Comparison of ENCODE assay signal across 8 mouse cellular contexts in the genomic region with DNA sequence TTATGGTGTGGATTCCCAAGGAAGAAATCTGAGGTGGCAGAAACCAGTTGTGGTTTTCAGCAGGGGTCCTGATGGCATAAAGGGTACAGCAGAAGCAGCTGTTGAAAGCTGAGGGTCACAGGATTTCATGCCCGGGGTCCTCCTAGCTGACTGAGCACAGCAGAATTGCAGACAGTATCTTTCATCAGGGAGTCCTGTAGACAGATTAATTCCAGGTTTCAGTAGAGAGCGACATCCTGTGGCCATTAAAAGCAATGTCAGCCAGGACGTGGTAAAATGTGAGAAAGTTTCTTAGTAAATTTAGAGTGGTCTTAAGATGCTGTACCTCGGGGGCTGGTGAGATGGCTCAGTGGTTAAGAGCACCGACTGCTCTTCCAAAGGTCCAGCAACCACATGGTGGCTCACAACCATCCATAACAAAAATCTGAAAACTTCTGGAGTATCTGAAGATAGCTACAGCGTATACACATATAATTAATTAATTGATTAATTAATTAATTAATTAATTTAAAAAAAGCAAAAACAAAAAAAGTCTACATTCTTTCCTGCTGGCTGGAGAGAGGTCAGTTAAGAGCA. TPM values are rescaled to one million over a fixed set of nuclear protein-coding genes. Genes with fewer than 3 reads are reported as not detected.
DNase-seq lines count a peak whose midpoint lies in the region; ATAC-seq and TF ChIP-seq lines count a peak whose summit lies in the region.

No protein-coding gene starts in this region.

- DNase-seq in frontal cortex, postnatal 14 days (ENCODE audit: low spot score in 2 of 2), result no peak
- DNase-seq in B cell, adult 2 months, result peak; percentile 62
- DNase-seq in liver, postnatal 0 days, result no peak
- DNase-seq in testis, postnatal 10 days (ENCODE audit: low spot score), result no peak

- H3K4me3 ChIP-seq in cortical plate, adult 2 months (ENCODE audit: insufficient read depth, low read length), result no peak overlapping the region
- no peak overlapping the region for H3K4me3 ChIP-seq in liver, postnatal 0 days (ENCODE audit: low read depth, low read length)

- H3K36me3 ChIP-seq in liver, postnatal 0 days (replicated peaks; ENCODE audit: insufficient read depth, low read length), result no peaks in the 10 kb centered on the region

- TF ChIP-seq EP300 in liver, postnatal 0 days (IDR thresholded peaks at IDR 0.05; ENCODE audit: low read depth), result no peak

- no peak overlapping the region for H3K9ac ChIP-seq in liver, postnatal 0 days (replicated peaks)

- H3K9me3 ChIP-seq in liver, postnatal 0 days (ENCODE audit: low read length), result no peaks in the 10 kb centered on the region

- H3K27me3 ChIP-seq in liver, postnatal 0 days (ENCODE audit: insufficient read depth, low read length), result no peaks in the 10 kb centered on the region

- no peak overlapping the region for H3K27ac ChIP-seq in cortical plate, adult 2 months (ENCODE audit: insufficient read depth, low read length)
- no peak overlapping the region for H3K27ac ChIP-seq in liver, postnatal 0 days (ENCODE audit: low read depth)

- TF ChIP-seq CTCF in cortical plate, adult 2 months (IDR thresholded peaks at IDR 0.05; ENCODE audit: extremely low read depth, insufficient read depth, low read length), result peak; percentile 70
- peak; percentile 89 for TF ChIP-seq CTCF in liver, postnatal 0 days (IDR thresholded peaks at IDR 0.05; ENCODE audit: low read depth)

- WGBS in liver, postnatal 0 days (ENCODE audit: insufficient replicate concordance), result 22% methylated on average over 6 of the region's 6 CpGs

- 0 out of 2 replicates have a peak, but pooled peaks have one; percentile 19 for ATAC-seq in frontal cortex, adult (ENCODE audit: low TSS enrichment)
- peak; percentile 64 to 82 for ATAC-seq in hematopoietic stem cell, adult 5-6 weeks (replicated peaks in 1 of 2; ENCODE audit: insufficient read depth in 1 of 2, low FRiP score in 2 of 2, low TSS enrichment in 1 of 2, low read depth in 1 of 2, poor library complexity in 2 of 2, severe bottlenecking in 2 of 2)
- peak; percentile 49 for ATAC-seq in liver, postnatal 0 days
- ATAC-seq in neutrophil, adult 5-6 weeks (ENCODE audit: extremely low read depth, insufficient number of reproducible peaks, low FRiP score, poor library complexity, severe bottlenecking), result peak; percentile 75

- H3K4me1 ChIP-seq in cortical plate, adult 2 months (ENCODE audit: control insufficient read depth, insufficient read depth, low read length), result no peaks in the 10 kb centered on the region
- H3K4me1 ChIP-seq in liver, postnatal 0 days (ENCODE audit: insufficient read depth), result no peaks in the 10 kb centered on the region

- H3K4me2 ChIP-seq in liver, postnatal 0 days (ENCODE audit: low read depth, low read length), result no peak overlapping the region

- TF ChIP-seq POLR2A in cortical plate, adult 2 months (IDR thresholded peaks at IDR 0.05; ENCODE audit: extremely low read depth, insufficient read depth, low read length), result no peak

RNA-seq across cellular contexts. Expression of a gene that starts 14.0 kb away (rescaled TPM):
- polyA plus RNA-seq in cortical plate, adult 2 months (2012; rRNA removed), result 0.33 and 0.36 TPM in 2 replicates
- total RNA-seq in hematopoietic stem cell, adult 5-6 weeks (2017), result 15.2 and 23.5 TPM in 2 replicates
- 1.8 and 1.9 TPM in 2 replicates for polyA plus RNA-seq in liver, postnatal 0 days (2015; fragmentation: Nextera tagmentation; extraction: Ambion mirVana)
- 5.9 and 6.2 TPM in 2 replicates for total RNA-seq in neutrophil, adult 5-6 weeks (2017)

RNA-seq across cellular contexts. Expression of a gene that starts 42.8 kb away (rescaled TPM):
- polyA plus RNA-seq in cortical plate, adult 2 months (2012; rRNA removed), result 39.8 and 41.0 TPM in 2 replicates
- total RNA-seq in hematopoietic stem cell, adult 5-6 weeks (2017), result 44.2 and 45.9 TPM in 2 replicates
- 28.1 and 28.6 TPM in 2 replicates for polyA plus RNA-seq in liver, postnatal 0 days (2015; fragmentation: Nextera tagmentation; extraction: Ambion mirVana)
- 33.2 and 35.5 TPM in 2 replicates for total RNA-seq in neutrophil, adult 5-6 weeks (2017)

Comparison
In these comparisons a context has a peak if more than half of its experiments do, and no peak if none do; other contexts are left out.
1. ATAC-seq: peak in every context shown above with its lines; median percentile 75 in neutrophil, adult 5-6 weeks; 73 in hematopoietic stem cell, adult 5-6 weeks; 49 in liver, postnatal 0 days; 19 in frontal cortex, adult.
2. DNase-seq: peak in B cell, adult 2 months (2 of 2); none in frontal cortex, postnatal 14 days (0 of 2), liver, postnatal 0 days (single experiment) and testis, postnatal 10 days (single experiment).